Mouse (Mus musculus): ENCODE measurements around the gene Slc22a13.

GRCm38 (mm10) chr9:119205756-119206155, 3.1 kb downstream of the Slc22a13 start:
- TF ChIP-seq CTCF (IDR thresholded peaks at IDR 0.05; ENCODE audit: borderline replicate concordance, insufficient read depth, low read depth, low read length) (no peak), POLR2A (IDR thresholded peaks at IDR 0.05; ENCODE audit: borderline replicate concordance, insufficient read depth, low read length) (no peak)

Data from cerebellum, adult 2 months (tissue).